Mouse (Mus musculus) G1E (cell line): ENCODE results near the gene Cyp8b1.

Source experiments
- CTCF ChIP-seq: IDR thresholded peaks from 2 replicates; pipeline ENCODE4 v1.5.1; 2012; ENCODE audit warnings: low read depth, low read length, inconsistent platforms, mixed read lengths
- GATA1 ChIP-seq: IDR thresholded peaks from 2 replicates; pipeline ENCODE4 v1.6.1; 2012; ENCODE audit warnings: borderline replicate concordance, low read length, inconsistent platforms, mixed read lengths
- GATA2 ChIP-seq: IDR thresholded peaks from 2 replicates; pipeline ENCODE4 v1.6.1; 2012; ENCODE audit warnings: low read depth, low read length, inconsistent platforms, borderline replicate concordance
- POLR2AphosphoS5 ChIP-seq: IDR thresholded peaks from 2 replicates; pipeline ENCODE4 v1.6.1; 2012; ENCODE audit warnings: low read depth, low read length, inconsistent platforms; ENCODE audit not compliant: insufficient replicate concordance
- TAL1 ChIP-seq: conservative IDR thresholded peaks from 2 replicates; pipeline ENCODE4 v1.6.1; 2012; ENCODE audit warnings: low read depth, low read length, inconsistent platforms, mixed read lengths

GRCm38 (mm10) chr9:121873578-121873977 lies 42.5 kb downstream of the Cyp8b1 start:
- no peak for TF ChIP-seq CTCF
- no peak for TF ChIP-seq TAL1
- TF ChIP-seq GATA1: no peak
- TF ChIP-seq POLR2AphosphoS5: no peak
- no peak for TF ChIP-seq GATA2
